Mouse (Mus musculus) c-Kit-negative CD71-positive TER-119-positive erythroid progenitor cells, embryonic 14.5 days (primary cell): ENCODE results near the gene Izumo1.
A peak's percentile ranks its signal among the peaks of the same experiment; 100 is the strongest.
"Not testable (repeated sequence)": the region's sequence is repeated elsewhere in the genome, so short reads cannot be mapped to it uniquely, and the experiment has no call there.

Source experiments
- DNase-seq: peaks from one replicate; pipeline ENCODE4 v3.0.0-alpha.2; 2013; ENCODE audit warnings: low read depth, low spot score

Gene Izumo1

GRCm38 (mm10) chr7:45642503-45643255, 21.1 kb downstream of the Izumo1 start:
- DNase-seq = no peak

GRCm38 (mm10) chr7:45643441-45644178, 22.0 kb downstream of the Izumo1 start:
- DNase-seq = peak; percentile 11

- no peak for DNase-seq
Observed at GRCm38 (mm10) chr7:45644183-45644582, 22.6 kb downstream of the Izumo1 start.

GRCm38 (mm10) chr7:45644872-45645590, 23.4 kb downstream of the Izumo1 start:
- DNase-seq = no peak

- DNase-seq = no peak
Observed at GRCm38 (mm10) chr7:45645591-45645971, 24.0 kb downstream of the Izumo1 start.

- DNase-seq = no peak
Observed at GRCm38 (mm10) chr7:45646671-45647070, 25.1 kb downstream of the Izumo1 start.

GRCm38 (mm10) chr7:45649351-45649750, 27.7 kb downstream of the Izumo1 start:
- no peak for DNase-seq

- not testable (repeated sequence) for DNase-seq
Observed at GRCm38 (mm10) chr7:45650484-45650883, 28.9 kb downstream of the Izumo1 start.

GRCm38 (mm10) chr7:45654424-45655047, 32.9 kb downstream of the Izumo1 start:
- DNase-seq = no peak

GRCm38 (mm10) chr7:45660746-45661478, 39.3 kb downstream of the Izumo1 start:
- no peak for DNase-seq

- not testable (repeated sequence) for DNase-seq
Observed at GRCm38 (mm10) chr7:45661702-45662101, 40.1 kb downstream of the Izumo1 start.

GRCm38 (mm10) chr7:45665303-45666138, 43.9 kb downstream of the Izumo1 start:
- no peak for DNase-seq

GRCm38 (mm10) chr7:45666161-45666560, 44.5 kb downstream of the Izumo1 start, which contains the start of gene Fut2:
TSS of gene Fut2 (minus strand) at chr7:45666394.
- DNase-seq = no peak

GRCm38 (mm10) chr7:45667761-45668160, 46.1 kb downstream of the Izumo1 start:
- no peak for DNase-seq

- DNase-seq = no peak
Observed at GRCm38 (mm10) chr7:45668921-45669320, 47.3 kb downstream of the Izumo1 start.

- no peak for DNase-seq
Observed at GRCm38 (mm10) chr7:45677627-45678295, 56.1 kb downstream of the Izumo1 start.
